Mouse (Mus musculus): ENCODE data around the gene Artn.

The Artn gene

DNA sequence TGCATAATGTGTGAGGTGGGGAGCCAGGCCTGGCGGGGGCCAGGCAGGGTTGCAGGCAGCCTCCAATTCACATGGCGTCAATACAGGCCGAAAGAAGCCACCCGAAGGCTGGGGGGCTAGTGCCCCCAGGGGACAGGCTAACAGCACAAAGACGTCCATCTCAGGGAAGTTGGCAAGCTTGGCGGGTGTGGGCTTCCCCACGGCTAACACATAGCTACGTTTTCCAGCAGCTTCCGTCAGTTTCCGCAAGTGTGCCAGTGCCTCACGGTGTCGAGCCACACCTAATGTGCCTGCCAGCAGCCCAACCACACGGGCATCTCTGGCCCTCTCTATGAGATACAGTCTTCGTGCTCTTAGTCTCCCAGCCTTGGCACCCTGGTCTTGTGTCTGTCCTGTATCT is 39.5 kb downstream of the Artn start:
- no peak for DNase-seq (ENCODE audit: low spot score in 2 of 2)

DNA sequence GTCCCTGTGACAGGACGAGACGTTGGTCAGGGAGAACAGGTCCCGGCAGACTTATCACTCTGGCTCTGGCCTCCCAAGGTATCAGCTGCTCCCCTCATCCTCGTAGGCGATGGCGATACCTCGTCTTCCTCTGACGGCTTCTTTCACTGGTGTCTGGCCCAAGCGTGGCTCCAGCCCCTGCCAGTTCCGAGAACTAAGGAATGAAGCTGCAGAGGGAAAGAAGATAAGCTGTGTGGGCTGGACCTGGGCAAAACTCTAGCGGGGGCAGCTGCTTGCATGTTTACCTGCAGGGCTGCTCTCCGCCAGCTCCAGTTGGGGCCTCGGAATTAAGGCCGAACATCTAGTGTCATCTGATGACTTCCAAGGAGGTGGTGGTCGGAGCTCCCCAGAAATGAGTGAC is 40.1 kb downstream of the Artn start:
- no peak for DNase-seq (ENCODE audit: low spot score in 2 of 2)

DNA sequence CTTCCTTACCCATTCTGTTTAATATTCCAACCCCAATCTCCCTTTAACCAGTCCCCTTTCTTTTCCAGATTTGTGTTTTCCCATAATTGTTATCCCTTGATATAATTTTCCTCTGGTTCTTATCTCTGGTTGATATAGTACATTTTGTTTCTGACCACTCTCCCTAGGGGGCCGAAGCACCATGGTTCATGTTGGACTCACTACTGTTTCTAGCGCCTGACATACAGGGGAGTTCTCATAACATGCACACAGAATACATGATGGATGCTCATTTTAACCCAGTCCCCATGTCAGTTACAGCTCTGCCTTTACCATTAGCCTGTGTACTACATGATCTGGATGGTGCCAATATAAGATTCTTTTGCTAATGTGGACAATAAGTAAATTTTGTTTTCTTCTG is 41.6 kb downstream of the Artn start:
- no peak for DNase-seq (ENCODE audit: low spot score in 2 of 2)

DNA sequence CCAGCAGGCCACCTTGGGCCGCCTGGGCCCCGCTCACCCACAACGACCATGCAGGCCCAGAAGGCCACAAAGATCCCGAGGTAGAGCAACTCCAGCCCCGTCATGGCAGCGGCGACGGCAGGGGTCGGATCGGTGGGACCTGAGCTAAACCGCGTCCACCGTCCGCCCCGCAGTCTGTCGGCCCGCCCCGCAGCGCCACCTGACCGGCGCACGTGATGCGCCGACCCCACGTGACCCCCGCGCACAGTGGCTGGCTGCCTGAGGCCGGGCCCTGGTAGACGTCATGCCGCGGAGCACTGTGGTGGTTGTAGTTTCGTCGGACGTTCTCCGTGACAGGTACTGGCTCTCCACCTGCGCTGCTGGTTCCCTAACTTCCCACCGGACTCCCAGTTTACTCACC is 42.4 kb downstream of the Artn start, which contains the start of gene Atp6v0b:
Gene Atp6v0b (minus strand): TSS at position 201 of the 400 bp plus-strand sequence.
- DNase-seq (ENCODE audit: low spot score in 2 of 2) = peak; percentile 90 to 95

DNA sequence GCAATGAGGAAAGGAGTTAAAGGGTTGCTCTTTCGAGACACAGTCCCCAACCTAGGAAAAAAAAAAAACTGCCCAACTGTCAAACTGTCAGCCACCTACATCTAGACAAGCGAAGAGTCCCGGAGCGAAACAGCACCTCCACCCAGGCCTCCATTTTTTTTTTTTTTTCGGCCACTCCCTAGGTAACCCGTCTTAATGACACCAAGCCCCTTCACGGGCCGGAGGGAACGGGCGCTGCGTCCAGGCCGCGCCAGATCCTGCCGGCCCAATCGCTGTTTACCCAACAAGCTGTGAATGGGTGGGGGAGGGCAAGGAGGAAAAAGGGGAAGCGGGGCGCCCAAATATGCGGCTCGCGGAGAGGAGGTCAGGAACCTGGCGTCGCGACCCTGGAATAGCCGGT is 42.9 kb downstream of the Artn start:
- no peak for DNase-seq (ENCODE audit: low spot score in 2 of 2)

DNA sequence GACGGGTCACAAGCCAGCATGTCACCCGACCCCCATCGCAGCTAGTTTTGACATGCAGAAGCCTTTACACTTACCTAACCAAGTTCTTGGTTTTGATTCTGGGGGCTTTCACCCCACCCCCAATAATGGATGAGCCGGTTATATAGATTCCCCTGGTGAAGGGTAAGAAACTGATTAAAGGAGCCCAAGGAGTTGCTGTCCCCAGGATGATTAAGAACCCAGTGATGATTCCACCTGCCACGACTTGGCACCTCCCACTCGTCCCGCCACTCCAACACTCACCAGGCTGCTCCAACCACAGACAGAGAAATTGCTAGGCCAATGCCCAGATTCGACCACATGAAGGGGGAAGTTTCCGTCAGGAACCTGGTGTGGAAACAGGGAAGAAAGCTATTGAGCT is 43.6 kb downstream of the Artn start:
- DNase-seq (ENCODE audit: low spot score in 2 of 2) = no peak

DNA sequence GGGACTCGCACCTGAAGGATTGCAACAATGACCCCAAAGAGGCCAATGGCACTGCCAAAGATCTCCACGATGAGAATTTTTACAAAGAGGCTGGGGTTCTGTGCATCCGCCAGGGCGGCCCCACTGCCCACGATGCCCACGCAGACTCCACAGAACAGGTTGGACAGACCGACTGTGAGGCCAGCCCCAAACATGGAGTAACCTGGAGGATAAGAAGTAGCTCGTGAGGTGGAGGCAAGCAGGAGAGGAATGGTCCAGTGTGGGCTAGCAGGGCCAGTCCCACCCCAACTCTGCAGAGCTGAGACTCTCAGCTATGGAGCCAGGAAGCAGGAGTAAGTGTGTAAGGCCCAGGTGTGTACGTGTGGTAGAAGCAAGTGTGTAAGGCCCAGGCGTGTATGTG is 44.5 kb downstream of the Artn start:
- no peak for DNase-seq (ENCODE audit: low spot score in 2 of 2)

DNA sequence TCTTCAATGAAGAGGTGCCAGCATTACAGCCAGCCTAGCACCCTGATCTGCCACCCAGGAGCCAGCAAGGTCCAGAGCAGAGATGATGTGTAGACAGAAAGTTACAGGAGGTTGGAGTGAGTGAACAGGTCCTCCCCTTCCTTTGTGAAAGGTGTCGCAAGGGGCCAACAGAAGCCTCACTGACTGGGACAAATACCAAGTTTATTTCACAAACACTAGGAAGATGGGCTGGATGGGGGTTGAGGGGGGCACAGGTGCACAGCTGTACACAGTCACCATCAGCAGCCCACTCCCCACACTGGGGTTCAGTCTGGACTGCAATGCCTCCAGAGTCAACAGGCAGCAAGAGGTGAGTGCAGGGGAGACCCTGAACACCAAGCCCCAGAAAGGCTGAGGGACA is 45.4 kb downstream of the Artn start:
- DNase-seq (ENCODE audit: low spot score in 2 of 2) = no peak

DNA sequence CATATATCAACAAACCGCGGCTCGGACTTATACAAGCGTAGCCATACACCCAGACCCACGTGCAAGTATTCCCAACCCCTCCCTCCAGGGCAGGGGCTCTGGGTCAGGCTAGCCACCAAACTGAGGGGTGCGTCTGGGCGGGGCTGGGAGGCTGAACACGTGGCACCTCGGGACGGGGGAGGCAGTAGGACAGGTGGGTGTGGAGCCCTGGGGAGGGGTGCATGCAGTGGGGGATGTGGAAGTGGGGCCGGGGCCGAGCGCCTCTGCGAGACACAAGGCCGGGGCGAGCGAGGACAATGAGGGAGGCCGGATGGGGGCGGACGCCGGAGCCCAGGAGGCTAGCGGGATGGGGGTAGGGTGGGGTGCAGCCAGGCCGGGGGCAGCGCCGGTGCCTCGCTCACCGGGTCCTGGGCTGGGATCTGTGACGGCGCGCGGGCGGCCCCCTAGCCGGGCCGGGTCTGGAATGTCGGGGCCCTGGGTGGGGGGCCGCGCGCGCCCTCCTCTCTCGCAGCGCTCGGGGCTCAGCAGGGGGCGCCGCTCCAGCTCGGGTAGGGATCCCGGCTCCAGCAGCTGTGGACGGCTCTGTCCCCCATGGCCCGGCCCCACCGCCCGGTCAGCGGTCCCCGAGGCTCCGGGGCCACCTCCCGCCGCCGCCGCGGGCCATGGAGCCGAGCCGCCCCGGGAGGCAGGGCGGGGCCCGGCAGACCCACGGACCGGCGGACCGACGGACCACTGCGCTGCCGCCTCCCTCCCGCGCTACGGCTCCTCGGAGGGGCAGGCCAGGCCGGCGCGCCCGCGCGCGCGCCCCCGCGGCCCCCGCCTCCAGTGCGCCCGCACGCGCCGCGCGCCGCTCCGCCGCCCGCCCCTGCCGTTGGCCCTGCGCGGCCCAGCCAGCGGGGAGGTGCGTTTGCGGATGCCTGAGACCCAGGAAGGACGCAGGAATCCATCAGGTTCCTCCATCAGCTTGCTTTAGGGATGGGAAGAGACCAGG is 46.6 kb downstream of the Artn start, which contains the start of gene B4galt2:
Gene B4galt2 (minus strand): TSS at position 787 of the 991 bp plus-strand sequence.
- DNase-seq (ENCODE audit: low spot score in 2 of 2) = peak; percentile 55 to 64

DNA sequence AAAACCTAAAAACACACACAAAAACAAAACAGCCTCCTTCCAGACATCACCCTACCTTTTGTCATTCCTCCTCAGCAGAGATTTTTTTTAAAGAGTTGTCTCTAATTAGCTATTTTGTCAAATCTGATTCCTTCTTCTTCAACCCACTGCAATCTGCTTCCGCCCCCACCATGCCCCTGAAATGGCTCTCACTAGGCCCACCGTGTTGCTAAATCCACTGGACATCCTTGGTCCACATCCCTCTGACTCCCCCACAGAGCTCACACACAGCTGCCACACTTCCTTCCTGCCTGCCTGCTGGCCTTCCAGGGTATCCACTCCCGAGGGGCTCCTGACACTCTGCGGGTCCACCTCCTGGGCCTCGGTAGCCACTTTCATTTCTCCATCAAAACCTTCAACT is 50.9 kb downstream of the Artn start:
- DNase-seq (ENCODE audit: low spot score in 2 of 2) = no peak

DNA sequence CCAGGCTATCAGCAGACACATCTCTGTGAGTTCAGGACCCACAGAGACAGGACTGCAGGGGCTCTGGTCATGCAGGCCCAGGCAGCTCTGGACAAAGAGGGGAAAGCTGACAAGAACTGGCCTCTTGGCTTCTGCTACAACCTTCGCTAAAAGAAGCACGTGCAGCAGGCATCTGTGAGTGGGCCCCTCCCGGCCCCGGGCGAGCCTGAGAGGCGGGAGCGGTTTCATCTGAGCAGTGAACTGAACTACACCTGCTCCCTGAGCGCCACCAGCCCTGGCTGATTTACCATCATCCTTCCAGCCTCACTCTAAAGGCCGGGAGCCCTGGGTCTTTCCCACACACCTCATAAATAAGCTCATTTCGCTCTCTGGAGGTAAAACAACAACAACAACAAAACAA is 51.3 kb downstream of the Artn start:
- no peak for DNase-seq (ENCODE audit: low spot score in 2 of 2)
